Mouse (Mus musculus): Measurements from ENCODE around the gene Rela. TPM values are rescaled to one million over a fixed set of nuclear protein-coding genes. Genes with fewer than 3 reads are reported as not detected.
A peak's percentile ranks its signal among the peaks of the same experiment; 100 is the strongest.

The Rela gene
- polyA plus RNA-seq, 1 experiment, result 40.3 TPM

GRCm38 (mm10) chr19:5688200-5689087 is 51.2 kb downstream of the Rela start, which contains the start of the genes Map3k11 and Pcnx3:
TSS of gene Map3k11 (plus strand) at chr19:5688742.
TSS of gene Pcnx3 (minus strand) at chr19:5688908.
- Histone ChIP-seq H3K27ac (ENCODE audit: insufficient read depth, low read length) (peak within 1 kb of the TSS; percentile 70), H3K27me3 (ENCODE audit: control insufficient read depth, insufficient read depth, low read length) (no peaks in the 10 kb centered on the region), H3K4me3 (replicated peaks; ENCODE audit: insufficient read depth, low read depth, low read length) (peak within 1 kb of the TSS; percentile 82), H3K4me1 (ENCODE audit: control insufficient read depth, insufficient read depth, low read length) (peaks cover 34% of the 10 kb centered on the region)
- TF ChIP-seq CTCF (IDR thresholded peaks at IDR 0.05; ENCODE audit: borderline replicate concordance, insufficient read depth, low read depth, low read length) (no peak), POLR2A (IDR thresholded peaks at IDR 0.05; ENCODE audit: borderline replicate concordance, insufficient read depth, low read length) (peak; percentile 62; the same call in 1 of the 2 replicates)
- DNase-seq, result peak; percentile 98 to 99
- WGBS, result under 1% methylated on average over 69 of the region's 69 CpGs

- H3K4me3 ChIP-seq (replicated peaks; ENCODE audit: insufficient read depth, low read depth, low read length), result peak overlapping the region; percentile 82
- whole genome bisulfite sequencing, result under 1% methylated on average over 7 of the region's 7 CpGs
- H3K27me3 ChIP-seq (ENCODE audit: control insufficient read depth, insufficient read depth, low read length), result no peaks in the 10 kb centered on the region
- DNase-seq, result no peak
- TF ChIP-seq CTCF (IDR thresholded peaks at IDR 0.05; ENCODE audit: borderline replicate concordance, insufficient read depth, low read depth, low read length) (no peak), POLR2A (IDR thresholded peaks at IDR 0.05; ENCODE audit: borderline replicate concordance, insufficient read depth, low read length) (no peak)
- H3K4me1 ChIP-seq (ENCODE audit: control insufficient read depth, insufficient read depth, low read length), result peaks cover 39% of the 10 kb centered on the region
- peak overlapping the region; percentile 70 for H3K27ac ChIP-seq (ENCODE audit: insufficient read depth, low read length)
These were observed 51.8 kb downstream of the Rela start for GRCm38 (mm10) chr19:5689088-5689428.

GRCm38 (mm10) chr19:5689565-5690342 is 52.5 kb downstream of the Rela start:
- Histone ChIP-seq H3K27me3 (ENCODE audit: control insufficient read depth, insufficient read depth, low read length) (no peaks in the 10 kb centered on the region), H3K4me3 (replicated peaks; ENCODE audit: insufficient read depth, low read depth, low read length) (peak overlapping the region; percentile 82), H3K27ac (ENCODE audit: insufficient read depth, low read length) (peak overlapping the region; percentile 70), H3K4me1 (ENCODE audit: control insufficient read depth, insufficient read depth, low read length) (peaks cover 39% of the 10 kb centered on the region)
- 2% methylated on average over 42 of the region's 42 CpGs for WGBS
- peak; percentile 75 to 78 for DNase-seq
- no peak for TF ChIP-seq CTCF (IDR thresholded peaks at IDR 0.05; ENCODE audit: borderline replicate concordance, insufficient read depth, low read depth, low read length)
- no peak for TF ChIP-seq POLR2A (IDR thresholded peaks at IDR 0.05; ENCODE audit: borderline replicate concordance, insufficient read depth, low read length)

GRCm38 (mm10) chr19:5690343-5690735 is 53.1 kb downstream of the Rela start:
- TF ChIP-seq CTCF (IDR thresholded peaks at IDR 0.05; ENCODE audit: borderline replicate concordance, insufficient read depth, low read depth, low read length), result no peak
- TF ChIP-seq POLR2A (IDR thresholded peaks at IDR 0.05; ENCODE audit: borderline replicate concordance, insufficient read depth, low read length), result no peak
- H3K27me3 ChIP-seq (ENCODE audit: control insufficient read depth, insufficient read depth, low read length), result no peaks in the 10 kb centered on the region
- H3K4me3 ChIP-seq (replicated peaks; ENCODE audit: insufficient read depth, low read depth, low read length), result peak overlapping the region; percentile 82
- peak; percentile 44 to 51 for DNase-seq
- H3K4me1 ChIP-seq (ENCODE audit: control insufficient read depth, insufficient read depth, low read length), result peaks cover 39% of the 10 kb centered on the region
- H3K27ac ChIP-seq (ENCODE audit: insufficient read depth, low read length), result peak overlapping the region; percentile 70; the same call in 1 of the 2 replicates
- WGBS, result 10% methylated on average over 15 of the region's 15 CpGs

DNA sequence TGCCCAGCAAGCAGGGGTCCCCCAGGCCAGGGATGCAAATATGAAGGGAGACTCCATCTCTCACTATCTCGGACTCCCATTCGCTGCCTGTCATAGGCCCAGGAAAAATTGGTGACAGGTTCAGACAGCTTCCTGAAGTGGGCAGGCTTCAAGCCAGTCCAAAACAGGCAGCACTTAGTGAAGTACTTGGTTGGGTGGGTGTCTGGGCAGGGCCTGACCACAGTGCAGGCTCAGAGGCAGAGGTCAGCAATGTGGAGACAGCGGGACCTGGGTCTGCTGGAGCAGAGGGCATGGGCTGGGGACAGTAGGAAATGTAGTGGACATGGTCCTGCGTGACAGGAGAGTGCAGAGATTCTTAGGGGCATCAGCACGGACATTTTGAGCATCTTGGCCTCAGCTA is 54.3 kb downstream of the Rela start:
- Histone ChIP-seq H3K4me1 (ENCODE audit: control insufficient read depth, insufficient read depth, low read length) (peaks cover 39% of the 10 kb centered on the region), H3K27ac (ENCODE audit: insufficient read depth, low read length) (peak overlapping the region; percentile 63; the same call in 1 of the 2 replicates), H3K27me3 (ENCODE audit: control insufficient read depth, insufficient read depth, low read length) (no peaks in the 10 kb centered on the region), H3K4me3 (replicated peaks; ENCODE audit: insufficient read depth, low read depth, low read length) (peak overlapping the region; percentile 8)
- TF ChIP-seq CTCF (IDR thresholded peaks at IDR 0.05; ENCODE audit: borderline replicate concordance, insufficient read depth, low read depth, low read length) (no peak), POLR2A (IDR thresholded peaks at IDR 0.05; ENCODE audit: borderline replicate concordance, insufficient read depth, low read length) (no peak)
- WGBS, result 66% methylated on average over 5 of the region's 5 CpGs
- DNase-seq, result no peak

GRCm38 (mm10) chr19:5692086-5692912 is 55.0 kb downstream of the Rela start:
- H3K4me1 ChIP-seq (ENCODE audit: control insufficient read depth, insufficient read depth, low read length), result peaks cover 37% of the 10 kb centered on the region
- peak overlapping the region; percentile 65; the same call in 1 of the 2 replicates for H3K27ac ChIP-seq (ENCODE audit: insufficient read depth, low read length)
- no peak for TF ChIP-seq POLR2A (IDR thresholded peaks at IDR 0.05; ENCODE audit: borderline replicate concordance, insufficient read depth, low read length)
- DNase-seq, result no peak
- no peaks in the 10 kb centered on the region for H3K27me3 ChIP-seq (ENCODE audit: control insufficient read depth, insufficient read depth, low read length)
- H3K4me3 ChIP-seq (replicated peaks; ENCODE audit: insufficient read depth, low read depth, low read length), result peak overlapping the region; percentile 8
- 52% methylated on average over 10 of the region's 10 CpGs for WGBS

GRCm38 (mm10) chr19:5692913-5693396 is 55.7 kb downstream of the Rela start:
- Histone ChIP-seq H3K4me1 (ENCODE audit: control insufficient read depth, insufficient read depth, low read length) (peaks cover 32% of the 10 kb centered on the region), H3K27me3 (ENCODE audit: control insufficient read depth, insufficient read depth, low read length) (no peaks in the 10 kb centered on the region), H3K27ac (ENCODE audit: insufficient read depth, low read length) (peak overlapping the region; percentile 65; the same call in 1 of the 2 replicates), H3K4me3 (replicated peaks; ENCODE audit: insufficient read depth, low read depth, low read length) (no peak overlapping the region)
- TF ChIP-seq POLR2A (IDR thresholded peaks at IDR 0.05; ENCODE audit: borderline replicate concordance, insufficient read depth, low read length) (no peak), CTCF (IDR thresholded peaks at IDR 0.05; ENCODE audit: borderline replicate concordance, insufficient read depth, low read depth, low read length) (no peak)
- 46% methylated on average over 10 of the region's 10 CpGs for WGBS
- DNase-seq, result no peak
